Mouse (Mus musculus): ENCODE results near the gene Cdh22.

- TF ChIP-seq CTCF (IDR thresholded peaks at IDR 0.05; ENCODE audit: borderline replicate concordance, insufficient read depth, low read length) (no peak), POLR2A (IDR thresholded peaks at IDR 0.05; ENCODE audit: low read depth, low read length) (no peak)
Observed at GRCm38 (mm10) chr2:165176965-165177364, 57.7 kb downstream of the Cdh22 start.
